Mouse (Mus musculus) liver, embryonic 14.5 days (tissue): ENCODE measurements at regions not wholly inside any gene's neighbourhood (a gene's known extent, or its start where the extent isn't known, plus 50 kb on each side); places are given as distances from the start of the nearest gene placed in this dataset.

ENCODE experiments used
- ATAC-seq: fragments of 200-750 bp; cut with Nextera tagmentation; 2 replicates; pipeline ENCODE4 v1.8.0; 2017; ENCODE audit warnings: moderate number of reproducible peaks, mild to moderate bottlenecking, moderate library complexity; ENCODE audit not compliant: insufficient read depth
- DNase-seq, 3 experiments: peaks; one replicate each; pipeline ENCODE4 v3.0.0-alpha.2; 2012 to 2013; ENCODE audit warnings: low read depth in 3 of 3, low spot score in 3 of 3
- H3K27ac ChIP-seq: fragments of 300-500 bp; sonication (generic); 2 replicates; pipeline ENCODE4 v1.5.1; 2014; ENCODE audit warnings: moderate library complexity, mild to moderate bottlenecking, control low read depth, inconsistent platforms
- H3K27me3 ChIP-seq: fragments of 300-500 bp; sonication (generic); 2 replicates; pipeline ENCODE4 v1.6.1; 2014; ENCODE audit warnings: mild to moderate bottlenecking, low read length, moderate library complexity; ENCODE audit not compliant: control insufficient read depth, insufficient read depth
- H3K36me3 ChIP-seq: fragments of 300-500 bp; sonication (generic); replicated peaks from 2 replicates; pipeline ENCODE4 v1.6.1; 2014; ENCODE audit warnings: low read depth; ENCODE audit not compliant: control insufficient read depth, insufficient read depth
- H3K4me1 ChIP-seq, 2 experiments: fragments of 200-500 bp in 1 of 2; fragments of 300-500 bp in 1 of 2; sonication (generic) in 1 of 2; replicated peaks; 2 replicates each; pipeline ENCODE4 v1.6.1; 2012 to 2014; ENCODE audit warnings: antibody characterized with exemption in 1 of 2, inconsistent platforms in 1 of 2, low read length in 1 of 2; ENCODE audit not compliant: control insufficient read depth in 2 of 2, insufficient read depth in 2 of 2
- H3K4me2 ChIP-seq: fragments of 300-500 bp; sonication (generic); 2 replicates; pipeline ENCODE4 v1.6.1; 2014; ENCODE audit warnings: low read depth, mild to moderate bottlenecking, control low read depth, moderate library complexity
- H3K4me3 ChIP-seq, 2 experiments: fragments of 200-500 bp in 1 of 2; fragments of 300-500 bp in 1 of 2; sonication (generic) in 1 of 2; 2 replicates each; pipeline ENCODE4 v1.5.1; 2012 to 2014; ENCODE audit warnings: low read depth in 2 of 2, low read length in 2 of 2, mild to moderate bottlenecking in 2 of 2, control low read depth in 1 of 2, inconsistent platforms in 1 of 2, moderate library complexity in 1 of 2; ENCODE audit not compliant: insufficient read depth in 1 of 2
- H3K9ac ChIP-seq: fragments of 300-500 bp; sonication (generic); replicated peaks from 2 replicates; pipeline ENCODE4 v1.6.1; 2014; ENCODE audit warnings: mild to moderate bottlenecking, control low read depth, moderate library complexity
- H3K9me3 ChIP-seq: fragments of 300-500 bp; sonication (generic); 2 replicates; pipeline ENCODE4 v1.6.1; 2016; ENCODE audit warnings: low read length, mixed read lengths; ENCODE audit not compliant: control insufficient read depth
- CTCF ChIP-seq: IDR thresholded peaks from 2 replicates; pipeline ENCODE4 v1.5.1; 2016; ENCODE audit warnings: antibody characterized with exemption, low read depth, control low read depth
- EP300 ChIP-seq: IDR thresholded peaks from 2 replicates; pipeline ENCODE4 v1.6.1; 2016; ENCODE audit warnings: antibody characterized with exemption, low read depth
- WGBS: fragments of 180-500 bp; shearing (Covaris S2); extraction: QIAGEN DNeasy Blood & Tissue Kit; methylation state at CpG from one replicate; pipeline ENCODE4 v1.1.7; 2014; ENCODE audit not compliant: insufficient replicate concordance; 5-methylcytosine and 5-hydroxymethylcytosine counted together

DNA sequence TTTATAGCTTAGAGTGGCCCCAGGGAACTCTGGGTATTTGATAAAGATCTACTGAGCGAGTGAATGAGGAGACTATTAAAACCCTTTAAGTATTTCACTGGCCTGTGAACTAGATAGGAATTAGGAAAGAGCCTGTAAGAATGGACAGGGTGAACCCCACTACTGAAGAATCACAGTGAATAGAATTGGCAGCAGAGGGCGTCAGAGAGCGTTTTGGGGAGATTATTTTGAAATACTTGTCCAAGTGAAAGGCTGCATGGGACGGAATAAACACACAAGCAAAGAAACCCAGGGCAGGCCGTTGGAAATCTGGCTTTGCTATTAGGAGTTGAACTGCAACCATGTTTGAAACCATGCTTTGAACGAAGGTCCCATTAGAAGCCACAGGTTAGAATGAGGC, 200.9 kb downstream of the Gxylt1 start:
- no peaks in the 10 kb centered on the region for H3K36me3 ChIP-seq
- ATAC-seq (no peak), DNase-seq (no peak)
- no peak overlapping the region for H3K4me2 ChIP-seq
- H3K9ac ChIP-seq = no peak overlapping the region
- H3K4me3 ChIP-seq = no peak overlapping the region
- no peaks in the 10 kb centered on the region for H3K27me3 ChIP-seq
- 40% methylated on average over 6 of the region's 6 CpGs for WGBS
- no peaks in the 10 kb centered on the region for H3K4me1 ChIP-seq
- no peaks in the 10 kb centered on the region for H3K9me3 ChIP-seq
- TF ChIP-seq CTCF = 0 out of 2 replicates have a peak, but pooled peaks have one; percentile 10
- TF ChIP-seq EP300 = no peak
- H3K27ac ChIP-seq = no peak overlapping the region

DNA sequence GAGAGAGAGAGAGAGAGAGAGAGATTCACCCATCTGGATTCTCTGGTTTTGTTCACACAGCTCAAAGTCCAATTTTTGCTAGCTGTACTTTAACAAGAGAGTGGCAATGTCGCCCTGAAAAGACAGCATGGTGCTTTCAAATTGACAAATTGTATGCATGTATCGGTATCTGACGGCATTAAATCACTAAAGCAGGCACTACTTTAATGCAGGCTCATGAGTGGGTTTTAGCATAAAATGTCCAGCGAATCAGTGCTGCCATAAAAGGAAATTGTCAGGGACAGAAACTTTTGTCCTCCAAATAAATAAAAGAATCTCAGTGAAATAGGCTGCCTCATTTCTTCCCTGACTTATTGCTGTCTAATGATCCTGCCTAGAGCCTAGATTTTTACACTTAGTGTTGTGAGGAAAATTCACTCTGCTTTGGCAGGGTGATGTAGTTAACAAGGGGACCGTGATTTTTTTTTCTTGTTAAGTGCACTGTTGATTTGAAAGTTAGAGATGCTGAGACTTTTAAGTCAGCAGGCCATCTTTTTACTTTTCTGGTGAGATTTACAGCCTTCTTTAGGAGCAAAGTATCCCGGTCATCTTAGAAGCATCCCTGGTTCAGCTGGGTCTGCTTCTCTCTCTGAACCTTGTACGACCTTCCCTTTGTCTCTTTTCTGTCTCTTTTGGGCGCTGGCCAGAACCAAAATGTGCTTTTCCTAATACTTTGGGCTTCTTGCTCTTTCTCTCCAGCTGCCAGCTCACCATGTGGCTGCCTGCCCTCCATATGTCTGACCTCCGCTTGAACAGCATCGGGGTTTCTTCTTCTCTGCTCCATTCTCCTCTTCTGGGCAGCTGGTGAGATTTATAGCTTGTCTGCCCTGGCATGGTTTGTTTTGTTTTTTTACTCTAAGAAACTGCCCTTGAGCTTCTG, 212.5 kb downstream of the Gxylt1 start:
- TF ChIP-seq EP300 (no peak), CTCF (no peak)

DNA sequence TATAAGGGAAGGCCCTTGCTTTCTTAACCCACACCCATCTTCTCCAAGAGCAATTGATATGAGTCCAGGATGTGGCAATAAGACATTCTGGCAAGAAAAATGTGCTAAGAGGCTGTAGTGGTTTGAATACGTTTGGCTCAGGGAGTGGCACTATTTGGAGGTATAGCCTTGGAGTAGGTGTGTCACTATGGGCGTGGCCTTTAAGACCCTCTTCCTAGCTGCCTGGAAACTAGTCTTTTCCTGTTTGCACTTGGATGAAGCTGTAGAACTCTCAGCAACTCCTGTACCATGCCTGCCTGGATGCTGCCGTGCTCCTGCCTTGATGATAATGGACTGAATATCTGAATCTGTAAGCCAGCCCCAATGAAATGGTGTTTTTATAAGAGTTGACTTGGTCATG, 221.5 kb downstream of the Gxylt1 start:
- 51% methylated on average over 3 of the region's 3 CpGs for WGBS
- no peak overlapping the region for H3K9ac ChIP-seq
- DNase-seq = no peak
- H3K4me2 ChIP-seq = no peak overlapping the region
- TF ChIP-seq EP300 (no peak), CTCF (no peak)
- no peak overlapping the region for H3K27ac ChIP-seq
- H3K36me3 ChIP-seq = no peaks in the 10 kb centered on the region
- H3K27me3 ChIP-seq = no peaks in the 10 kb centered on the region
- H3K4me3 ChIP-seq = no peak overlapping the region
- H3K4me1 ChIP-seq = no peaks in the 10 kb centered on the region
- no peak for ATAC-seq
- H3K9me3 ChIP-seq = no peaks in the 10 kb centered on the region

More for the DNA sequence above, 212.5 kb downstream of the Gxylt1 start:
- H3K4me3 ChIP-seq = no peak overlapping the region
- no peaks in the 10 kb centered on the region for H3K27me3 ChIP-seq
- ATAC-seq = no peak
- WGBS = 61% methylated on average over 10 of the region's 10 CpGs
- no peak overlapping the region for H3K4me2 ChIP-seq
- no peaks in the 10 kb centered on the region for H3K36me3 ChIP-seq
- H3K4me1 ChIP-seq = no peaks in the 10 kb centered on the region; a peak in 1 of 4 replicates
- no peak for DNase-seq
- no peak overlapping the region for H3K9ac ChIP-seq
- no peak overlapping the region for H3K27ac ChIP-seq
- H3K9me3 ChIP-seq = no peaks in the 10 kb centered on the region

DNA sequence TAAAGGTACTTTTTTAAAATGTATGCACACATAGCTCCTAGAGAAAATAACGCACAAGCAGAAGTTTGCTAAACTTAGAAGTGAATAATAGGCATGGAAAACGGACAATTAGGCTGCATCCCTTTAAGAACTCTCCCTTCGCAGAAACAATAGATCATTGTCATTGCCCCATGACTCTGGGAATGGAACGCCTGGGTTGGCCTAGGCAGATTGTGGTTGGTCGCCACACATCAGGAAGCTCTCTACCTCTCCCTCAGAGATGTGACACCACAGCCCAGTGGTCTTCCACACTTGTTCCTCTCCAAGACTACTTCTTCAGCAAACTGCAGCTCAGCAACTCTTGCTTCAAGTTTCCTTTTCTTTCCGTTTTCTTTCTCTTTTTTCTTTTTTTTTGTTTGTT, 247.8 kb downstream of the Gxylt1 start:
- ATAC-seq (no peak), DNase-seq (no peak)
- Histone ChIP-seq H3K9ac (no peak overlapping the region), H3K27me3 (no peaks in the 10 kb centered on the region), H3K9me3 (no peaks in the 10 kb centered on the region), H3K36me3 (no peaks in the 10 kb centered on the region), H3K4me3 (no peak overlapping the region), H3K4me1 (no peaks in the 10 kb centered on the region), H3K4me2 (no peak overlapping the region), H3K27ac (no peak overlapping the region)
- no peak for TF ChIP-seq CTCF
- no peak for TF ChIP-seq EP300
- WGBS = 19% methylated on average over 6 of the region's 6 CpGs

DNA sequence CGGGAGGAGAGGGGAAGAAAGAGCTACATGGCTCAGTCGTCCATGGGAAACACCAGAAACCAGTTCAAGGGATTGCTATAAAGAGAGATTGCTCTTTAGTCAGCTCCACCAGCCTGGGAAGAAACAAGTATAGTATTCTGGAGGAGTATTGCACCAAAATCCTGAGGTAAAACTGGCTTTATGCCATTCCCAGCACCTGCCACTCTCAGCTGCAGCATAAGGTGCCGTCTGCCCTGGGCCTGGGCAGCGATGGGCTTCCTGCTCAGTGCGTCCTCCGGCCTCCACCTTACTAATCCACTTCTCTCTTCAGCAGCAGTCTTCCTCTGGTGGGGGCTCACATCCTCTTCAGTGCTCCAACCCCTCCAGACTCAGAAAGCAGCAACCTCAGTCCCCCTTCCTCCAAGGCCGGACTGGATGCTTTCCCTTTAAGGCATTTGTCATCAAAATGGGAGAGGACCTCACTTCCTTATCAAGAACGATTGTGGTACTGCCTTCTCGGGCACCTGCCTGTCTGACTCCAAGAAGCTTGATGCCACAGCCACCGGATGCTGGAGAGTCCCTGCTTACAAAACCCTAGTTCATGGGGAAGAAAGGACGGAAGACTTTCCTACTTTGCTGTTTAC, 248.4 kb downstream of the Gxylt1 start:
- Histone ChIP-seq H3K27ac (no peak overlapping the region), H3K36me3 (no peaks in the 10 kb centered on the region), H3K4me3 (no peak overlapping the region), H3K9me3 (no peaks in the 10 kb centered on the region), H3K27me3 (no peaks in the 10 kb centered on the region), H3K9ac (no peak overlapping the region), H3K4me1 (no peaks in the 10 kb centered on the region), H3K4me2 (no peak overlapping the region)
- ATAC-seq (no peak), DNase-seq (no peak)
- 27% methylated on average over 11 of the region's 11 CpGs for WGBS
- no peak for TF ChIP-seq CTCF
- TF ChIP-seq EP300 = no peak
